Mouse (Mus musculus): ENCODE data around the gene Cyb5b. TPM values are rescaled to one million over a fixed set of nuclear protein-coding genes. Genes with fewer than 3 reads are reported as not detected.

Cyb5b gene
- polyA plus RNA-seq, 1 experiment, result 0.57 TPM

GRCm38 (mm10) chr8:107233251-107233650 lies 82.8 kb downstream of the Cyb5b start:
- no peaks in the 10 kb centered on the region for H3K4me1 ChIP-seq (ENCODE audit: control insufficient read depth)
- H3K4me3 ChIP-seq (replicated peaks), result no peak overlapping the region
- no peaks in the 10 kb centered on the region for H3K9me3 ChIP-seq (ENCODE audit: control insufficient read depth, low read length)
- H3K36me3 ChIP-seq (ENCODE audit: control insufficient read depth), result no peaks in the 10 kb centered on the region
- TF ChIP-seq TAL1 (IDR thresholded peaks at IDR 0.05; ENCODE audit: low read length) (no peak), GATA1 (IDR thresholded peaks at IDR 0.05; ENCODE audit: low read length) (no peak)
- H3K27me3 ChIP-seq (ENCODE audit: control insufficient read depth), result no peaks in the 10 kb centered on the region

GRCm38 (mm10) chr8:107233718-107234117 lies 83.3 kb downstream of the Cyb5b start:
- TF ChIP-seq GATA1 (IDR thresholded peaks at IDR 0.05; ENCODE audit: low read length) (no peak), TAL1 (IDR thresholded peaks at IDR 0.05; ENCODE audit: low read length) (no peak)
- no peaks in the 10 kb centered on the region for H3K4me1 ChIP-seq (ENCODE audit: control insufficient read depth)
- H3K27me3 ChIP-seq (ENCODE audit: control insufficient read depth), result no peaks in the 10 kb centered on the region
- H3K4me3 ChIP-seq (replicated peaks), result no peak overlapping the region
- H3K36me3 ChIP-seq (ENCODE audit: control insufficient read depth), result no peaks in the 10 kb centered on the region
- H3K9me3 ChIP-seq (ENCODE audit: control insufficient read depth, low read length), result no peaks in the 10 kb centered on the region

Other genes starting within 250 kb of the Cyb5b start
- gene Sntb2, start 214.9 kb upstream of the Cyb5b start, polyA plus RNA-seq (2012), result 0.01 and 0.08 TPM in 2 replicates
- gene Vps4a, start 119.4 kb upstream of the Cyb5b start, polyA plus RNA-seq (2012), result 0.99 and 1.4 TPM in 2 replicates
- gene Pdf, start 102.0 kb upstream of the Cyb5b start, polyA plus RNA-seq (2012), result 0.12 and 0.14 TPM in 2 replicates
- 1.3 and 1.7 TPM in 2 replicates for gene Cog8, start 94.0 kb upstream of the Cyb5b start, polyA plus RNA-seq (2012)
- 0.21 and 0.30 TPM in 2 replicates for gene Nip7, start 93.8 kb upstream of the Cyb5b start, polyA plus RNA-seq (2012)
- gene Tmed6, start 85.0 kb upstream of the Cyb5b start, polyA plus RNA-seq (2012), result not detected in 2 replicates
- gene Terf2, start 54.1 kb upstream of the Cyb5b start, polyA plus RNA-seq (2012), result 1.4 and 1.8 TPM in 2 replicates
- gene Nfat5, start 142.8 kb downstream of the Cyb5b start, polyA plus RNA-seq (2012), result 0.04 TPM in 2 replicates

All from erythroblast, embryonic 14.5 days (primary cell).